Mouse (Mus musculus): ENCODE data around the gene Gnptg. TPM values are rescaled to one million over a fixed set of nuclear protein-coding genes. Genes with fewer than 3 reads are reported as not detected.

The Gnptg gene
- total and polyA plus RNA-seq, 3 experiments, result 8.7 to 10.8 TPM; not detected in 1

DNA sequence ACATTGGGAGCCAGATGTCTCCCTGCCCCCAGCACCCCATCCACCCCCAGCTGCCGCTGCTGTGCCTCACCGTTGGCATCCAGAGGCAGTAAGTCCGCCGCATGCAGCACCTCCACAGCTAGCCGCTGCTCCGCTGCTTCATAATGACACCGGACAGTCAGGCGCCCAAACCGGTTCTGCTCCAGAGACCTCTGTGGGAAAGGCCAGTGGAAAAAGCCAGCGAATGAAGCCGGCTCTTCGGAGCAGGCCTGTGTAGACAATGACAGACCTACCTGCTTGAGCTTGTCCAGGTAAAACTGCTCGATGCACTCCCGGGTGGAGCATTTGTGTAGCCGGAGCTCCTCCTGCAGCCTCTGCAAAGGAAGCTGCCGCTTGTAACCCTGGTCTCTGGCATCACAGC lies 4.3 kb upstream of the Gnptg start:
- no peak overlapping the region for H3K4me3 ChIP-seq (ENCODE audit: control insufficient read depth in 1 of 2, insufficient read depth in 1 of 2, low read depth in 2 of 2, low read length in 2 of 2)
- no peak overlapping the region for H3K27ac ChIP-seq (ENCODE audit: control insufficient read depth, low read depth, low read length)
- H3K4me1 ChIP-seq (ENCODE audit: control insufficient read depth in 1 of 2, insufficient read depth in 2 of 2, low read length in 2 of 2), result peaks cover 0 to 3% of the 10 kb centered on the region in 2 experiments; a peak in 1 of 4 replicates
- peaks cover 0 to 9% of the 10 kb centered on the region in 2 experiments; a peak in 2 of 4 replicates for H3K36me3 ChIP-seq (ENCODE audit: control insufficient read depth in 1 of 2, insufficient read depth in 2 of 2, low read length in 2 of 2)
- TF ChIP-seq CTCF (IDR thresholded peaks at IDR 0.05 in 2 of 3, conservative IDR thresholded peaks at IDR 0.05 in 1 of 3; ENCODE audit: control insufficient read depth in 1 of 3, insufficient read depth in 1 of 3, low read depth in 2 of 3, low read length in 3 of 3, poor library complexity in 1 of 3, severe bottlenecking in 1 of 3), result no peak
- no peak for TF ChIP-seq POLR2AphosphoS5 (IDR thresholded peaks at IDR 0.05; ENCODE audit: borderline replicate concordance, low read depth, low read length)
- TF ChIP-seq HCFC1 (IDR thresholded peaks at IDR 0.05; ENCODE audit: low read depth, low read length), result no peak
- TF ChIP-seq TAL1 (IDR thresholded peaks at IDR 0.05; ENCODE audit: low read length), result no peak
- TF ChIP-seq NELFE (IDR thresholded peaks at IDR 0.05; ENCODE audit: low read depth, low read length), result no peak
- TF ChIP-seq RCOR1 (IDR thresholded peaks at IDR 0.05; ENCODE audit: low read depth, low read length), result no peak
- no peak for TF ChIP-seq POLR2AphosphoS2 (IDR thresholded peaks at IDR 0.05; ENCODE audit: low read length)
- no peak for TF ChIP-seq MAFK (IDR thresholded peaks at IDR 0.05; ENCODE audit: borderline replicate concordance, low read depth, low read length)
- TF ChIP-seq TCF12 (IDR thresholded peaks at IDR 0.05; ENCODE audit: low read depth, low read length), result no peak
- TF ChIP-seq JUND (IDR thresholded peaks at IDR 0.05; ENCODE audit: low read depth, low read length), result no peak
- no peak for TF ChIP-seq ETS1 (IDR thresholded peaks at IDR 0.05; ENCODE audit: low read depth, low read length)
- no peak for TF ChIP-seq MEF2A (IDR thresholded peaks at IDR 0.05; ENCODE audit: extremely low read depth, insufficient replicate concordance, low read depth, low read length, poor library complexity, severe bottlenecking)
- no peak for TF ChIP-seq GATA1 (IDR thresholded peaks at IDR 0.05; ENCODE audit: low read depth, low read length)
- no peak for TF ChIP-seq E2F4 (IDR thresholded peaks at IDR 0.05; ENCODE audit: borderline replicate concordance, low read depth, low read length)
- TF ChIP-seq USF1 (IDR thresholded peaks at IDR 0.05; ENCODE audit: low read depth, low read length), result no peak
- no peak for TF ChIP-seq BHLHE40 (IDR thresholded peaks at IDR 0.05; ENCODE audit: borderline replicate concordance, low read depth, low read length)
- no peak for TF ChIP-seq CHD1 (IDR thresholded peaks at IDR 0.05; ENCODE audit: low read depth, low read length)
- no peak for TF ChIP-seq NRF1 (IDR thresholded peaks at IDR 0.05; ENCODE audit: insufficient read depth, low read depth, low read length, poor library complexity, severe bottlenecking)
- no peak for TF ChIP-seq USF2 (IDR thresholded peaks at IDR 0.05; ENCODE audit: borderline replicate concordance in 1 of 2, insufficient read depth in 1 of 2, low read depth in 1 of 2, low read length in 2 of 2)
- no peak for DNase-seq (ENCODE audit: low read depth, low spot score)
- H3K9ac ChIP-seq (ENCODE audit: control insufficient read depth, low read depth, low read length, poor library complexity, severe bottlenecking), result no peak overlapping the region
- peaks cover 18% of the 10 kb centered on the region for H3K79me2 ChIP-seq (ENCODE audit: control insufficient read depth, insufficient read depth, low read length, poor library complexity)
- H3K9me3 ChIP-seq (replicated peaks; ENCODE audit: insufficient read depth, low read length), result no peaks in the 10 kb centered on the region
- no peaks in the 10 kb centered on the region for H3K27me3 ChIP-seq (ENCODE audit: control insufficient read depth in 1 of 2, insufficient read depth in 2 of 2, low read length in 2 of 2)
